Mouse (Mus musculus): ENCODE measurements around the gene Capza1.

- TF ChIP-seq CTCF (IDR thresholded peaks at IDR 0.05; ENCODE audit: low read depth, low read length) (no peak), POLR2A (IDR thresholded peaks at IDR 0.05; ENCODE audit: insufficient read depth, low read length) (no peak), EP300 (IDR thresholded peaks at IDR 0.05; ENCODE audit: insufficient read depth, low read depth, low read length) (no peak)
These were observed 52.1 kb downstream of the Capza1 start for GRCm38 (mm10) chr3:104812254-104812653.

Measured in ES-Bruce4 (cell line).